ENCODE assay signal across 12 mouse cellular contexts in the genomic region with DNA sequence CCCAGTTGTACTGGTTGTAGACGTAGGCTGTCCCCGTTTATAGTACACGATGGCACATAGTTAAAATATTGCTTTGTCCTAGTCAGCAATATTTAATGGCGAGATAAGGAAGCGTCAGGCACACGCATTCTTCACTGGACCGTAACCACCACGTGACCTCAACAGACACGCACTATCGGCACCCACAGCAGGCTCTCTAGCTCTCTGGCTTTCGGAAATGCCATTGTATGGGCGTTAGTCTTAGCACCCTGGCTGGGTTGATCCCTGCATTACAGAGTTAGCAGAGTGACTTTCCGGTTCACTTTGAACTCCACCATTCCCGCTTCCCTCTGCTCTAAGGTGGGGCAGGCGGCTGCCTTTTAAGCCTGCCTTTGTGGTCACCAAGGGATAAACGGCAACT. TPM values are rescaled to one million over a fixed set of nuclear protein-coding genes. Genes with fewer than 3 reads are reported as not detected.
DNase-seq lines count a peak whose midpoint lies in the region; ATAC-seq lines count a peak whose summit lies in the region.
"Had no signal": no experiment of that assay in that cellular context is flagged by ENCODE, and none has a peak within 500 bp of the region (broad histone marks: within the 10 kb centered on the region; RNA-seq: fewer than 3 reads in every experiment).

No protein-coding gene starts in this region.

- H3K27me3 ChIP-seq in heart, embryonic 10.5 days (ENCODE audit: insufficient read depth, poor library complexity, severe bottlenecking), result no peaks in the 10 kb centered on the region
- H3K27me3 ChIP-seq in midbrain, embryonic 13.5 days, result no peaks in the 10 kb centered on the region
- H3K27me3 ChIP-seq in midbrain, embryonic 15.5 days (replicated peaks), result no peaks in the 10 kb centered on the region
- H3K27me3 ChIP-seq in stomach, embryonic 14.5 days (ENCODE audit: control insufficient read depth, insufficient read depth, low read length), result no peaks in the 10 kb centered on the region
- H3K27me3 ChIP-seq: hindbrain, embryonic 15.5 days had no signal

- H3K9ac ChIP-seq in midbrain, embryonic 13.5 days (replicated peaks), result no peak overlapping the region
- no peak overlapping the region for H3K9ac ChIP-seq in midbrain, embryonic 15.5 days
- no peak overlapping the region for H3K9ac ChIP-seq in stomach, embryonic 14.5 days (replicated peaks; ENCODE audit: low read depth, low read length)
- H3K9ac ChIP-seq: hindbrain, embryonic 15.5 days had no signal

- DNase-seq in heart, embryonic 10.5 days (ENCODE audit: low spot score), result no peak
- no peak for DNase-seq in heart, postnatal 14 days
- peak; percentile 34 for DNase-seq in liver
- no peak for DNase-seq in retina, embryonic 14.5 days (ENCODE audit: low spot score)
- DNase-seq in right cerebral cortex, postnatal 4 days, result no peak
- DNase-seq: thymus, postnatal 36 days had no signal

- 26% methylated on average over 16 of the region's 16 CpGs for WGBS in heart, embryonic 10.5 days
- 58% methylated on average over 16 of the region's 16 CpGs for WGBS in midbrain, embryonic 13.5 days
- 59% methylated on average over 16 of the region's 16 CpGs for WGBS in midbrain, embryonic 15.5 days
- 41% methylated on average over 16 of the region's 16 CpGs for WGBS in stomach, embryonic 14.5 days

- H3K9me3 ChIP-seq in heart, embryonic 10.5 days, result no peaks in the 10 kb centered on the region
- H3K9me3 ChIP-seq in midbrain, embryonic 13.5 days, result no peaks in the 10 kb centered on the region
- H3K9me3 ChIP-seq in midbrain, embryonic 15.5 days, result no peaks in the 10 kb centered on the region
- H3K9me3 ChIP-seq in stomach, embryonic 14.5 days (ENCODE audit: control insufficient read depth, low read depth, low read length), result no peaks in the 10 kb centered on the region
- H3K9me3 ChIP-seq: hindbrain, embryonic 15.5 days had no signal

- intact Hi-C loops in heart, postnatal 14 days (cut with DNase I), result no loop called here

- 0 out of 2 replicates have a peak overlapping the region, but pooled peaks have one; percentile 7 for H3K4me2 ChIP-seq in midbrain, embryonic 13.5 days (replicated peaks)
- H3K4me2 ChIP-seq in midbrain, embryonic 15.5 days, result no peak overlapping the region
- H3K4me2 ChIP-seq in stomach, embryonic 14.5 days (replicated peaks; ENCODE audit: low read depth, low read length), result peak overlapping the region; percentile 4; the same call in 1 of the 2 replicates
- H3K4me2 ChIP-seq: hindbrain, embryonic 15.5 days had no signal

- no peak for ATAC-seq in midbrain, embryonic 13.5 days
- ATAC-seq in midbrain, embryonic 15.5 days (replicated peaks), result no peak
- no peak for ATAC-seq in stomach, embryonic 14.5 days (ENCODE audit: insufficient number of reproducible peaks, insufficient read depth, low FRiP score, low read depth)
- ATAC-seq: CD4-positive, CD25-positive, alpha-beta regulatory T cell, adult 4 months had no signal

- peaks cover 16% of the 10 kb centered on the region; the same call in 1 of the 2 replicates for H3K4me1 ChIP-seq in heart, embryonic 10.5 days
- H3K4me1 ChIP-seq in midbrain, embryonic 13.5 days (replicated peaks), result 0 out of 2 replicates have a peak, but pooled peaks cover 3% of the 10 kb centered on the region
- 0 out of 2 replicates have a peak, but pooled peaks cover 3% of the 10 kb centered on the region for H3K4me1 ChIP-seq in midbrain, embryonic 15.5 days
- no peaks in the 10 kb centered on the region for H3K4me1 ChIP-seq in stomach, embryonic 14.5 days (ENCODE audit: control insufficient read depth, insufficient read depth, low read length)

- peak overlapping the region; percentile 46 for H3K4me3 ChIP-seq in heart, embryonic 10.5 days
- no peak overlapping the region for H3K4me3 ChIP-seq in midbrain, embryonic 13.5 days (replicated peaks)
- H3K4me3 ChIP-seq in midbrain, embryonic 15.5 days, result no peak overlapping the region
- no peak overlapping the region for H3K4me3 ChIP-seq in stomach, embryonic 14.5 days (ENCODE audit: low read depth, low read length)
- H3K4me3 ChIP-seq: hindbrain, embryonic 15.5 days had no signal

- 0 out of 2 replicates have a peak, but pooled peaks cover 3% of the 10 kb centered on the region for H3K36me3 ChIP-seq in heart, embryonic 10.5 days
- peaks cover 12% of the 10 kb centered on the region; the same call in 1 of the 2 replicates for H3K36me3 ChIP-seq in midbrain, embryonic 13.5 days
- H3K36me3 ChIP-seq in midbrain, embryonic 15.5 days (replicated peaks), result no peaks in the 10 kb centered on the region
- H3K36me3 ChIP-seq in stomach, embryonic 14.5 days (ENCODE audit: control insufficient read depth, insufficient read depth, low read length), result 0 out of 2 replicates have a peak, but pooled peaks cover 3% of the 10 kb centered on the region
- H3K36me3 ChIP-seq: hindbrain, embryonic 15.5 days had no signal

- 0 out of 2 replicates have a peak overlapping the region, but pooled peaks have one; percentile 5 for H3K27ac ChIP-seq in heart, embryonic 10.5 days
- no peak overlapping the region for H3K27ac ChIP-seq in midbrain, embryonic 13.5 days
- no peak overlapping the region for H3K27ac ChIP-seq in midbrain, embryonic 15.5 days
- no peak overlapping the region for H3K27ac ChIP-seq in stomach, embryonic 14.5 days (ENCODE audit: low read length)
- H3K27ac ChIP-seq: hindbrain, embryonic 15.5 days; macrophage had no signal

RNA-seq across cellular contexts. Expression of a gene that starts 50.9 kb away (rescaled TPM):
- polyA plus RNA-seq in heart, embryonic 10.5 days (2016; fragmentation: Nextera tagmentation; extraction: Ambion mirVana), result 29.6 and 42.5 TPM in 2 replicates
- 10 to 100 TPM; 76.2 to 76.8 TPM for total RNA-seq in heart, postnatal 14 days (2021)
- 200 and 204 TPM in 2 replicates for polyA plus RNA-seq in midbrain, embryonic 13.5 days (2015; fragmentation: Nextera tagmentation; extraction: Ambion mirVana)
- polyA plus RNA-seq in midbrain, embryonic 15.5 days (2015; fragmentation: Nextera tagmentation; extraction: Ambion mirVana), result 291 and 297 TPM in 2 replicates
- 78.4 and 80.9 TPM in 2 replicates for polyA plus RNA-seq in stomach, embryonic 14.5 days (2014; fragmentation: Nextera tagmentation; extraction: Ambion mirVana)
